ENCODE assay signal across 9 mouse cellular contexts in the genomic region with DNA sequence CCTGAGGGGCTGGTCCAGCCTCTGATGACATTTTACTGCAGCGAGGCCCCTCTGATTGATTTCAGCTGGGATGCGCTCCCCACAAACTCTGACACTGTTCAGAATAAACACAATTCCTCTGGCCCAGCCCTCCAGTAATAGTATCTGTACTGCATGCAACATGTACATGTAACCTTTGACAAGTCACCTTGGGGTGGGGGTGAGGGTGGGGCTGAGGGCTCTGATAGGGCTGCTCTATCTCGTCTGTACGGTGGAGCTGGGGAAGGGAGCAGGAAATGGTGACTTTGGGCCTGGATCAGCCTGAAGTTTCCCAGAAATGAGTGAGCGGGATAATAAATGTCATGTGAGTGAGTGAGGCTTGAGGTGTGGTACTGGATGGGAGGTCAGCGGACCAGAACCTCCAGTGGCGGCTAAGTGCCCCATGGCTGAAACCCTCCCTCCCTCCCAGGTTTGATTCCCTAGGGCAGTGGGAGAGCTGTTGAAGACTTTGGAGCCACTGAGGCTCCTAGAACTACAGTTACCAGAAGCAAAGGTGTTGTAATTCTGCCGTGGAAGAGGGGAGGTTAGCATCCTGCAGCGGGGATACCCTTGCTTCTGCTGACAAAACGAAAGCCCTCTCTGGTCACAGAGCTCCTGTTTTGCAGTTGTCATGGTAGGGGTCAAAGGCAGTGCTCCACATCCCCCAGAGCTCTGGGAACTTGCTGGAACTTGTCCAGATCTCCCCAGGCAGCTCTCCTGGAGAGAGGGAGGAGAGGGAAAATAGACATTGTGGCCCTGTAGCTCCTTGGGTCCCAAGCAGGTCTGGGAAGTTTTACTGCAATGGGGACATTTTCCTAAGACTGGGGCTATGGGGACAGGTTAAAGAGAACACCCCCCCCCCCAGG.
DNase-seq lines count a peak whose midpoint lies in the region; ATAC-seq and TF ChIP-seq lines count a peak whose summit lies in the region.
"Had no signal": no experiment of that assay in that cellular context is flagged by ENCODE, and none has a peak within 500 bp of the region (broad histone marks: within the 10 kb centered on the region; RNA-seq: fewer than 3 reads in every experiment).

No protein-coding gene starts in this region.

- no peak overlapping the region for H3K4me3 ChIP-seq in kidney, embryonic 14.5 days (ENCODE audit: low read length)
- H3K4me3 ChIP-seq in forebrain, postnatal 0 days (ENCODE audit: low read depth, low read length), result no peak overlapping the region
- no peak overlapping the region for H3K4me3 ChIP-seq in stomach, embryonic 15.5 days (replicated peaks)
- H3K4me3 ChIP-seq: liver, embryonic 13.5 days had no signal

- peaks cover 59% of the 10 kb centered on the region for H3K4me1 ChIP-seq in kidney, embryonic 14.5 days (ENCODE audit: control insufficient read depth, insufficient read depth, low read length)
- H3K4me1 ChIP-seq in forebrain, postnatal 0 days (ENCODE audit: insufficient read depth), result peaks cover 29% of the 10 kb centered on the region
- peaks cover 44% of the 10 kb centered on the region for H3K4me1 ChIP-seq in stomach, embryonic 15.5 days

- WGBS in kidney, embryonic 14.5 days, result 29% methylated on average over 10 of the region's 10 CpGs
- 73% methylated on average over 10 of the region's 10 CpGs for WGBS in forebrain, postnatal 0 days
- WGBS in stomach, embryonic 15.5 days, result 49% methylated on average over 10 of the region's 10 CpGs

- TF ChIP-seq CTCF in forebrain, postnatal 0 days (IDR thresholded peaks at IDR 0.05; ENCODE audit: low read depth), result no peak

- no peaks in the 10 kb centered on the region for H3K9me3 ChIP-seq in kidney, embryonic 14.5 days (ENCODE audit: control insufficient read depth, low read length)
- H3K9me3 ChIP-seq in forebrain, postnatal 0 days (ENCODE audit: low read length), result no peaks in the 10 kb centered on the region
- H3K9me3 ChIP-seq in stomach, embryonic 15.5 days, result no peaks in the 10 kb centered on the region
- H3K9me3 ChIP-seq: liver, embryonic 13.5 days had no signal

- no peaks in the 10 kb centered on the region; the same call in 1 of the 2 replicates for H3K36me3 ChIP-seq in kidney, embryonic 14.5 days (ENCODE audit: control insufficient read depth, insufficient read depth, low read length)
- H3K36me3 ChIP-seq in forebrain, postnatal 0 days (ENCODE audit: insufficient read depth), result no peaks in the 10 kb centered on the region
- no peaks in the 10 kb centered on the region for H3K36me3 ChIP-seq in stomach, embryonic 15.5 days
- H3K36me3 ChIP-seq: liver, embryonic 13.5 days had no signal

- H3K9ac ChIP-seq in kidney, embryonic 14.5 days (ENCODE audit: low read depth, low read length), result no peak overlapping the region
- peak overlapping the region; percentile 45; the same call in 1 of the 2 replicates for H3K9ac ChIP-seq in forebrain, postnatal 0 days
- H3K9ac ChIP-seq in stomach, embryonic 15.5 days, result no peak overlapping the region
- H3K9ac ChIP-seq: liver, embryonic 13.5 days had no signal

- no peak overlapping the region for H3K4me2 ChIP-seq in kidney, embryonic 14.5 days (replicated peaks; ENCODE audit: low read depth, low read length)
- H3K4me2 ChIP-seq in forebrain, postnatal 0 days (ENCODE audit: low read depth), result peak overlapping the region; percentile 99; the same call in 1 of the 2 replicates
- no peak overlapping the region for H3K4me2 ChIP-seq in stomach, embryonic 15.5 days
- H3K4me2 ChIP-seq: liver, embryonic 13.5 days had no signal

- no peaks in the 10 kb centered on the region for H3K27me3 ChIP-seq in kidney, embryonic 14.5 days (ENCODE audit: control insufficient read depth, insufficient read depth, low read length)
- H3K27me3 ChIP-seq in forebrain, postnatal 0 days (ENCODE audit: insufficient read depth, low read length), result no peaks in the 10 kb centered on the region
- H3K27me3 ChIP-seq in stomach, embryonic 15.5 days (replicated peaks), result no peaks in the 10 kb centered on the region

- H3K27ac ChIP-seq in kidney, embryonic 14.5 days (ENCODE audit: low read depth, low read length), result peak overlapping the region; percentile 47; the same call in 1 of the 2 replicates
- H3K27ac ChIP-seq in forebrain, postnatal 0 days (ENCODE audit: low read depth, low read length), result no peak overlapping the region
- peak overlapping the region; percentile 44 for H3K27ac ChIP-seq in stomach, embryonic 15.5 days
- H3K27ac ChIP-seq: liver, embryonic 13.5 days had no signal

- ATAC-seq in kidney, embryonic 14.5 days (ENCODE audit: low FRiP score, low TSS enrichment), result no peak
- no peak for ATAC-seq in forebrain, postnatal 0 days
- no peak for ATAC-seq in stomach, embryonic 15.5 days (ENCODE audit: insufficient read depth, low FRiP score, low read depth)

- no peak for DNase-seq in kidney, adult 9 months
- DNase-seq in forebrain, postnatal 0 days, result no peak
- DNase-seq in kidney, postnatal 14 days, result peak; percentile 53
- DNase-seq in spleen, postnatal 10 days (ENCODE audit: low spot score in 2 of 2), result no peak
- no peak for DNase-seq in gastrocnemius, postnatal 36 days
- no peak for DNase-seq in adrenal gland, postnatal 25 days
- DNase-seq: liver, embryonic 13.5 days had no signal

- intact Hi-C loops in gastrocnemius, postnatal 36 days (cut with DNase I), result no loop called here
